Mouse (Mus musculus) liver, postnatal 0 days (tissue): Measurements from ENCODE around the gene Pdxdc1.

ENCODE experiments used
- CTCF ChIP-seq: sonication (generic); IDR thresholded peaks from 2 replicates; pipeline ENCODE4 v1.5.1; 2016; ENCODE audit warnings: antibody characterized with exemption, low read depth
- EP300 ChIP-seq: IDR thresholded peaks from 2 replicates; pipeline ENCODE4 v1.6.1; 2016; ENCODE audit warnings: antibody characterized with exemption, low read depth, mild to moderate bottlenecking

GRCm38 (mm10) chr16:13907297-13907696 is 4.4 kb upstream of the Pdxdc1 start:
- no peak for TF ChIP-seq CTCF
- TF ChIP-seq EP300: no peak
